Comparison of ENCODE assay signal across 11 mouse cellular contexts in genomic region chr10:43765275-43765674, GRCm38 (mm10).
DNase-seq lines count a peak whose midpoint lies in the region; ATAC-seq and TF ChIP-seq lines count a peak whose summit lies in the region.
"Had no signal": no experiment of that assay in that cellular context is flagged by ENCODE, and none has a peak within 500 bp of the region (broad histone marks: within the 10 kb centered on the region; RNA-seq: fewer than 3 reads in every experiment).

No protein-coding gene starts in this region.

- peak; percentile 46 for DNase-seq in adrenal gland, adult 2 months
- DNase-seq in adrenal gland, postnatal 4 days (ENCODE audit: low spot score in 2 of 2): no peak
- peak; percentile 42 to 53 for DNase-seq in lung, adult 18-20 months
- no peak for DNase-seq in lung, postnatal 14 days
- DNase-seq in liver (peak; percentile 77), adipocyte (ENCODE audit: low spot score) (no peak)
- DNase-seq in gastrocnemius, adult 2 months: no peak
- DNase-seq: cerebellum, postnatal 36 days had no signal

- ATAC-seq in monocyte, adult 5-6 weeks (replicated peaks; ENCODE audit: insufficient number of reproducible peaks, low FRiP score, low TSS enrichment, poor library complexity, severe bottlenecking): 0 out of 2 replicates have a peak, but pooled peaks have one; percentile 25

- H3K4me3 ChIP-seq in gastrocnemius, adult 2 months: no peak overlapping the region
- H3K4me3 ChIP-seq: hindbrain, embryonic 13.5 days; limb, embryonic 13.5 days had no signal

- TF ChIP-seq CTCF in gastrocnemius, adult 2 months (IDR thresholded peaks at IDR 0.05): no peak

- intact Hi-C loops in gastrocnemius, adult 2 months (cut with DNase I): no loop called here

- H3K27ac ChIP-seq in gastrocnemius, adult 2 months: no peak overlapping the region
- H3K27ac ChIP-seq: hindbrain, embryonic 13.5 days; limb, embryonic 13.5 days had no signal

Comparison
In these comparisons a context has a peak if more than half of its experiments do, and no peak if none do; other contexts are left out.
1. DNase-seq: peak in adrenal gland, adult 2 months (single experiment), lung, adult 18-20 months (2 of 2) and liver (single experiment); none in adrenal gland, postnatal 4 days (0 of 2), lung, postnatal 14 days (single experiment), adipocyte (single experiment) and gastrocnemius, adult 2 months (single experiment).